Mouse (Mus musculus) liver, embryonic 13.5 days (tissue): Measurements from ENCODE around the gene Olfr1507. TPM values are rescaled to one million over a fixed set of nuclear protein-coding genes. Genes with fewer than 3 reads are reported as not detected.

ENCODE experiments used
- ATAC-seq: fragments of 200-750 bp; cut with Nextera tagmentation; 2 replicates; pipeline ENCODE4 v1.8.0; 2017; ENCODE audit warnings: low read depth, mild to moderate bottlenecking, moderate number of reproducible peaks, moderate library complexity
- DNase-seq: peaks from one replicate; pipeline ENCODE4 v3.0.0; 2022
- H3K27ac ChIP-seq: fragments of 300-500 bp; sonication (generic); 2 replicates; pipeline ENCODE4 v1.5.1; 2015; ENCODE audit warnings: moderate library complexity, mild to moderate bottlenecking, inconsistent platforms
- H3K27me3 ChIP-seq: fragments of 300-500 bp; sonication (generic); 2 replicates; pipeline ENCODE4 v1.6.1; 2015; ENCODE audit warnings: mild to moderate bottlenecking, inconsistent platforms
- H3K36me3 ChIP-seq: fragments of 300-500 bp; sonication (generic); 2 replicates; pipeline ENCODE4 v1.6.1; 2015; ENCODE audit warnings: mild to moderate bottlenecking, inconsistent platforms
- H3K4me1 ChIP-seq: fragments of 300-500 bp; sonication (generic); replicated peaks from 2 replicates; pipeline ENCODE4 v1.6.1; 2015; ENCODE audit warnings: inconsistent platforms
- H3K4me2 ChIP-seq: fragments of 300-500 bp; sonication (generic); 2 replicates; pipeline ENCODE4 v1.6.1; 2015; ENCODE audit warnings: inconsistent platforms, mild to moderate bottlenecking, moderate library complexity
- H3K4me3 ChIP-seq: fragments of 300-500 bp; sonication (generic); replicated peaks from 2 replicates; pipeline ENCODE4 v1.5.1; 2015; ENCODE audit warnings: mild to moderate bottlenecking, inconsistent platforms
- H3K9ac ChIP-seq: fragments of 300-500 bp; sonication (generic); 2 replicates; pipeline ENCODE4 v1.6.1; 2015; ENCODE audit warnings: mild to moderate bottlenecking, inconsistent platforms
- H3K9me3 ChIP-seq: fragments of 300-500 bp; sonication (generic); replicated peaks from 2 replicates; pipeline ENCODE4 v1.6.1; 2016; ENCODE audit warnings: inconsistent platforms
- WGBS: fragments of 180-500 bp; shearing (Covaris S2); methylation state at CpG from one replicate; pipeline ENCODE4 v1.1.7; 2015; ENCODE audit not compliant: insufficient replicate concordance; 5-methylcytosine and 5-hydroxymethylcytosine counted together
- polyA plus RNA-seq: library from polyadenylated mRNA; unstranded; fragments of >200 nt; fragmentation: Nextera tagmentation; extraction: Ambion mirVana; gene quantifications from 2 replicates; pipeline ENCODE4 v1.2.1, GENCODE M21; 2015

The Olfr1507 gene
- polyA plus RNA-seq: not detected in 2 replicates

GRCm38 (mm10) chr14:52495516-52495915 is at the start of gene Olfr1507:
Gene Olfr1507, minus strand, starts transcription at chr14:52495749.
- H3K9me3 ChIP-seq: 0 out of 2 replicates have a peak, but pooled peaks cover 5% of the 10 kb centered on the region
- no peak within 1 kb of the TSS for H3K4me2 ChIP-seq
- no peak within 1 kb of the TSS for H3K4me3 ChIP-seq
- 61% methylated on average over 4 of the region's 4 CpGs for WGBS
- H3K36me3 ChIP-seq: no peaks in the 10 kb centered on the region
- no peak for ATAC-seq
- H3K4me1 ChIP-seq: no peaks in the 10 kb centered on the region
- DNase-seq: no peak
- H3K27ac ChIP-seq: no peak within 1 kb of the TSS
- no peak within 1 kb of the TSS for H3K9ac ChIP-seq
- H3K27me3 ChIP-seq: no peaks in the 10 kb centered on the region

GRCm38 (mm10) chr14:52533336-52533735 is 37.8 kb upstream of the Olfr1507 start:
- no peak overlapping the region for H3K4me2 ChIP-seq
- DNase-seq (no peak), ATAC-seq (no peak)
- H3K9me3 ChIP-seq: no peaks in the 10 kb centered on the region
- H3K36me3 ChIP-seq: no peaks in the 10 kb centered on the region
- no peaks in the 10 kb centered on the region for H3K27me3 ChIP-seq
- no peak overlapping the region for H3K27ac ChIP-seq
- H3K4me1 ChIP-seq: no peaks in the 10 kb centered on the region
- 67% methylated on average over 1 of the region's 1 CpGs for WGBS
- no peak overlapping the region for H3K4me3 ChIP-seq
- no peak overlapping the region for H3K9ac ChIP-seq

- Histone ChIP-seq H3K9ac (no peak overlapping the region), H3K9me3 (no peaks in the 10 kb centered on the region), H3K36me3 (no peaks in the 10 kb centered on the region), H3K4me1 (no peaks in the 10 kb centered on the region), H3K27ac (no peak overlapping the region), H3K4me2 (no peak overlapping the region), H3K27me3 (no peaks in the 10 kb centered on the region), H3K4me3 (no peak overlapping the region)
- ATAC-seq: no peak
- 76% methylated on average over 1 of the region's 1 CpGs for WGBS
- DNase-seq: no peak
Measured at GRCm38 (mm10) chr14:52524952-52525351, 29.4 kb upstream of the Olfr1507 start.

- H3K4me1 ChIP-seq: no peaks in the 10 kb centered on the region
- ATAC-seq (no peak), DNase-seq (no peak)
- H3K4me3 ChIP-seq: no peak within 1 kb of the TSS
- H3K9ac ChIP-seq: no peak within 1 kb of the TSS
- WGBS: 43% methylated on average over 2 of the region's 2 CpGs
- H3K27ac ChIP-seq: no peak within 1 kb of the TSS
- no peak within 1 kb of the TSS for H3K4me2 ChIP-seq
- H3K27me3 ChIP-seq: no peaks in the 10 kb centered on the region
- no peaks in the 10 kb centered on the region for H3K36me3 ChIP-seq
- H3K9me3 ChIP-seq: no peaks in the 10 kb centered on the region
Measured at GRCm38 (mm10) chr14:52467395-52467794, 28.2 kb downstream of the Olfr1507 start, which contains the start of gene Olfr1508. Gene Olfr1508, minus strand, starts transcription at chr14:52467495.

- no peak for ATAC-seq
- Histone ChIP-seq H3K4me1 (no peaks in the 10 kb centered on the region), H3K27me3 (no peaks in the 10 kb centered on the region), H3K9me3 (no peaks in the 10 kb centered on the region), H3K9ac (no peak overlapping the region), H3K4me3 (no peak overlapping the region), H3K4me2 (no peak overlapping the region), H3K36me3 (no peaks in the 10 kb centered on the region), H3K27ac (no peak overlapping the region)
- 68% methylated on average over 1 of the region's 1 CpGs for WGBS
- no peak for DNase-seq
Measured at GRCm38 (mm10) chr14:52465738-52466137, 29.8 kb downstream of the Olfr1507 start.

- Histone ChIP-seq H3K9me3 (no peaks in the 10 kb centered on the region), H3K4me3 (no peak overlapping the region), H3K27me3 (no peaks in the 10 kb centered on the region), H3K36me3 (no peaks in the 10 kb centered on the region), H3K4me2 (no peak overlapping the region), H3K27ac (no peak overlapping the region), H3K4me1 (no peaks in the 10 kb centered on the region), H3K9ac (no peak overlapping the region)
- ATAC-seq (no peak), DNase-seq (no peak)
Measured at GRCm38 (mm10) chr14:52461928-52462327, 33.6 kb downstream of the Olfr1507 start.

- Histone ChIP-seq H3K9ac (no peak overlapping the region), H3K27me3 (no peaks in the 10 kb centered on the region), H3K9me3 (no peaks in the 10 kb centered on the region), H3K4me2 (no peak overlapping the region), H3K4me1 (no peaks in the 10 kb centered on the region), H3K36me3 (no peaks in the 10 kb centered on the region), H3K4me3 (no peak overlapping the region), H3K27ac (no peak overlapping the region)
- WGBS: 24% methylated on average over 8 of the region's 8 CpGs
- ATAC-seq (no peak), DNase-seq (no peak)
Measured at GRCm38 (mm10) chr14:52451138-52451537, 44.4 kb downstream of the Olfr1507 start.

GRCm38 (mm10) chr14:52442690-52443089 is 52.9 kb downstream of the Olfr1507 start, which contains the start of gene Olfr1509:
Gene Olfr1509, plus strand, starts transcription at chr14:52442990.
- no peak within 1 kb of the TSS for H3K4me2 ChIP-seq
- H3K4me1 ChIP-seq: no peaks in the 10 kb centered on the region
- H3K9me3 ChIP-seq: no peaks in the 10 kb centered on the region
- no peaks in the 10 kb centered on the region for H3K36me3 ChIP-seq
- ATAC-seq: no peak
- no peak within 1 kb of the TSS for H3K27ac ChIP-seq
- H3K27me3 ChIP-seq: no peaks in the 10 kb centered on the region
- no peak within 1 kb of the TSS for H3K9ac ChIP-seq
- H3K4me3 ChIP-seq: no peak within 1 kb of the TSS
- DNase-seq: no peak

Other genes with a start within 250 kb of the Olfr1507 start
- 12.1 TPM in 2 replicates for gene Chd8, start 238.0 kb downstream of the Olfr1507 start, polyA plus RNA-seq
- 19.8 and 20.5 TPM in 2 replicates for gene Tox4, start 216.6 kb downstream of the Olfr1507 start, polyA plus RNA-seq
- 2.6 and 3.0 TPM in 2 replicates for gene Rab2b, start 216.2 kb downstream of the Olfr1507 start, polyA plus RNA-seq
- gene Mettl3, start 190.6 kb downstream of the Olfr1507 start, polyA plus RNA-seq: 20.6 and 21.9 TPM in 2 replicates
- 1.2 and 1.5 TPM in 2 replicates for gene Sall2, start 167.0 kb downstream of the Olfr1507 start, polyA plus RNA-seq
- gene Olfr1513, start 139.3 kb downstream of the Olfr1507 start, polyA plus RNA-seq: not detected in 2 replicates
- gene Olfr1512, start 116.6 kb downstream of the Olfr1507 start, polyA plus RNA-seq: not detected in 2 replicates
- gene Olfr1511, start 98.4 kb downstream of the Olfr1507 start, polyA plus RNA-seq: not detected in 2 replicates
- not detected in 2 replicates for gene Olfr1510, start 81.4 kb downstream of the Olfr1507 start, polyA plus RNA-seq
- gene Olfr1509, start 52.8 kb downstream of the Olfr1507 start, polyA plus RNA-seq: not detected in 2 replicates
- not detected in 2 replicates for gene Olfr1508, start 28.3 kb downstream of the Olfr1507 start, polyA plus RNA-seq